Mouse (Mus musculus): Measurements from ENCODE around the gene Agpat3.

- TF ChIP-seq POLR2A (IDR thresholded peaks at IDR 0.05; ENCODE audit: borderline replicate concordance, low read depth, low read length) (no peak), CTCF (IDR thresholded peaks at IDR 0.05; ENCODE audit: low read depth, low read length) (no peak)
Observed at GRCm38 (mm10) chr10:78238926-78239325, 113.4 kb downstream of the Agpat3 start.
